Mouse (Mus musculus) lung, embryonic 14.5 days (tissue): ENCODE results near the gene Mnd1. TPM values are rescaled to one million over a fixed set of nuclear protein-coding genes. Genes with fewer than 3 reads are reported as not detected.
A peak's percentile ranks its signal among the peaks of the same experiment; 100 is the strongest.

Experiments
- ATAC-seq: fragments of 200-750 bp; cut with Nextera tagmentation; 2 replicates; pipeline ENCODE4 v1.8.0; 2017; ENCODE audit warnings: mild to moderate bottlenecking, moderate TSS enrichment, moderate library complexity; ENCODE audit not compliant: insufficient read depth
- DNase-seq: peaks from one replicate; pipeline ENCODE4 v3.0.0-alpha.2; 2015
- H3K27ac ChIP-seq: fragments of 300-500 bp; sonication (generic); 2 replicates; pipeline ENCODE4 v1.5.1; 2014; ENCODE audit warnings: low read depth, mild to moderate bottlenecking, moderate library complexity
- H3K27me3 ChIP-seq: fragments of 300-500 bp; sonication (generic); 2 replicates; pipeline ENCODE4 v1.6.1; 2014; ENCODE audit warnings: low read length, control low read depth; ENCODE audit not compliant: insufficient read depth
- H3K36me3 ChIP-seq: fragments of 300-500 bp; sonication (generic); 2 replicates; pipeline ENCODE4 v1.6.1; 2014; ENCODE audit warnings: control low read depth; ENCODE audit not compliant: insufficient read depth
- H3K4me1 ChIP-seq: fragments of 300-500 bp; sonication (generic); 2 replicates; pipeline ENCODE4 v1.6.1; 2014; ENCODE audit warnings: antibody characterized with exemption, control low read depth; ENCODE audit not compliant: insufficient read depth
- H3K4me2 ChIP-seq: fragments of 300-500 bp; sonication (generic); 2 replicates; pipeline ENCODE4 v1.6.1; 2014; ENCODE audit warnings: mild to moderate bottlenecking
- H3K4me3 ChIP-seq: fragments of 300-500 bp; sonication (generic); 2 replicates; pipeline ENCODE4 v1.5.1; 2014; ENCODE audit warnings: low read depth, low read length
- H3K9ac ChIP-seq: fragments of 300-500 bp; sonication (generic); 2 replicates; pipeline ENCODE4 v1.6.1; 2014
- H3K9me3 ChIP-seq: fragments of 300-500 bp; sonication (generic); 2 replicates; pipeline ENCODE4 v1.6.1; 2016; ENCODE audit warnings: low read depth, low read length, control low read depth
- CTCF ChIP-seq: IDR thresholded peaks from 2 replicates; pipeline ENCODE4 v1.5.1; 2016; ENCODE audit warnings: antibody characterized with exemption, low read depth
- WGBS: fragments of 180-500 bp; shearing (Covaris S2); extraction: QIAGEN DNeasy Blood & Tissue Kit; methylation state at CpG from one replicate; pipeline ENCODE4 v1.1.7; 2014; 5-methylcytosine and 5-hydroxymethylcytosine counted together
- polyA plus RNA-seq: library from polyadenylated mRNA; unstranded; fragments of >200 nt; fragmentation: Nextera tagmentation; extraction: Ambion mirVana; gene quantifications from 2 replicates; pipeline ENCODE4 v1.2.1, GENCODE M21; 2014

The Mnd1 gene
- polyA plus RNA-seq, 1 experiment from 2014 or later: 15.4 TPM

- DNase-seq: peak; percentile 54
- no peaks in the 10 kb centered on the region for H3K27me3 ChIP-seq
- no peak overlapping the region for H3K4me2 ChIP-seq
- 39% methylated on average over 3 of the region's 3 CpGs for WGBS
- peaks cover 14% of the 10 kb centered on the region; the same call in 1 of the 2 replicates for H3K4me1 ChIP-seq
- no peak overlapping the region for H3K9ac ChIP-seq
- no peaks in the 10 kb centered on the region for H3K9me3 ChIP-seq
- TF ChIP-seq CTCF: peak; percentile 65
- no peak overlapping the region for H3K27ac ChIP-seq
- no peak overlapping the region for H3K4me3 ChIP-seq
- no peak for ATAC-seq
- no peaks in the 10 kb centered on the region for H3K36me3 ChIP-seq
Measured at GRCm38 (mm10) chr3:84123461-84123860, 32.1 kb downstream of the Mnd1 start.

DNA sequence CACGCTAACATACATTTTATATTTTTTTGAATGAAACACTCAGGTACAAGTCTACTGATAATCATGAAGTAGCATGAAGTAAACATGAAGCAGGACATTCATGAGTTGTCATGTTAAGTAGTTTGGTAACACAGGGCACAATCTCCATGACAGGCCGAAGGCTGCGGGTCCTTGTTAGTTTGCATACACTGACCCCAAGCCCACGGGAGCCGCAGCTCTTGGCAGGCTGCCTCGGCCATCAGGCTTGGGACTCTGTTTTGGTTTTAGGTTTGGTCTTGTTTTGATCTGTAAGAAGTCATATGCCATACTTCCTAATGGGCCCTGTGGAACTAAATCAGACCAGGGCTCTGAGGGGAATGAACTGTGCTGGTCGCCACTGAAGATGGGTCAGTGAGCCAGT is 36.9 kb downstream of the Mnd1 start:
- ATAC-seq: peak; percentile 47; the same call in 1 of the 2 replicates
- no peaks in the 10 kb centered on the region for H3K9me3 ChIP-seq
- H3K4me3 ChIP-seq: no peak overlapping the region
- no peak overlapping the region for H3K4me2 ChIP-seq
- no peaks in the 10 kb centered on the region for H3K27me3 ChIP-seq
- no peak overlapping the region for H3K27ac ChIP-seq
- H3K9ac ChIP-seq: no peak overlapping the region
- H3K4me1 ChIP-seq: peaks cover 9% of the 10 kb centered on the region
- no peak for TF ChIP-seq CTCF
- no peaks in the 10 kb centered on the region for H3K36me3 ChIP-seq
- WGBS: 40% methylated on average over 7 of the region's 7 CpGs
- peak; percentile 67 for DNase-seq

- H3K4me3 ChIP-seq: no peak overlapping the region
- WGBS: 44% methylated on average over 7 of the region's 7 CpGs
- TF ChIP-seq CTCF: no peak
Measured at GRCm38 (mm10) chr3:84118178-84118577, 37.4 kb downstream of the Mnd1 start.

GRCm38 (mm10) chr3:84108614-84109013 is 47.0 kb downstream of the Mnd1 start:
- Histone ChIP-seq H3K9me3 (no peaks in the 10 kb centered on the region), H3K36me3 (no peaks in the 10 kb centered on the region), H3K4me1 (no peaks in the 10 kb centered on the region), H3K27me3 (no peaks in the 10 kb centered on the region), H3K4me3 (no peak overlapping the region), H3K27ac (no peak overlapping the region), H3K4me2 (no peak overlapping the region), H3K9ac (no peak overlapping the region)
- TF ChIP-seq CTCF: no peak
- 77% methylated on average over 2 of the region's 2 CpGs for WGBS
- no peak for DNase-seq
- ATAC-seq: no peak

More at GRCm38 (mm10) chr3:84118178-84118577, 37.4 kb downstream of the Mnd1 start:
- no peaks in the 10 kb centered on the region for H3K9me3 ChIP-seq
- H3K9ac ChIP-seq: no peak overlapping the region
- no peak overlapping the region for H3K27ac ChIP-seq
- ATAC-seq: peak; percentile 75
- H3K4me1 ChIP-seq: peaks cover 9% of the 10 kb centered on the region
- DNase-seq: peak; percentile 81
- 0 out of 2 replicates have a peak overlapping the region, but pooled peaks have one; percentile 20 for H3K4me2 ChIP-seq
- H3K36me3 ChIP-seq: no peaks in the 10 kb centered on the region
- H3K27me3 ChIP-seq: no peaks in the 10 kb centered on the region

DNA sequence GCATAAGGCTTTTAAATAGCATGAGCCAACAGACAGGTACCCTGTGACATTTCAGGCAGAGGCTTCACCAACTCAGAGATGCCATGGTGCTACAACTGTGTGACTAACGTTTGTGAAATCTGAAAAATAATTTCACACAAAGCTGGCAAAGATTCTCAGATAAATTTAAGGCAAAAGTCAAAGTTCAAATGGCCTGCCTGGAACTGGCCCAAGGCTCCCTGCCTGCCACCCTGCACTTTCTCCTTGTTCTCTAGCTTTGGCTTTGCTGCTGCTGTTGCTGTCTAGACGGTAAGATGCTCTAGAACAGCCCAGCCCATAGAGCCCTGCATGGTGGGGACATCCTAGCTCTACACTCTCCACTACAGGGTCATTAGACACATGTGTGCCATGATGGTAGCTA is 49.5 kb downstream of the Mnd1 start:
- Histone ChIP-seq H3K4me2 (no peak overlapping the region), H3K9me3 (no peaks in the 10 kb centered on the region), H3K27ac (no peak overlapping the region), H3K9ac (no peak overlapping the region), H3K36me3 (no peaks in the 10 kb centered on the region), H3K27me3 (no peaks in the 10 kb centered on the region), H3K4me1 (no peaks in the 10 kb centered on the region), H3K4me3 (no peak overlapping the region)
- TF ChIP-seq CTCF: no peak
- 62% methylated on average over 2 of the region's 2 CpGs for WGBS
- DNase-seq (no peak), ATAC-seq (no peak)

- ATAC-seq (no peak), DNase-seq (no peak)
- no peaks in the 10 kb centered on the region for H3K36me3 ChIP-seq
- no peak overlapping the region for H3K27ac ChIP-seq
- no peaks in the 10 kb centered on the region for H3K4me1 ChIP-seq
- no peaks in the 10 kb centered on the region for H3K9me3 ChIP-seq
- no peak overlapping the region for H3K4me3 ChIP-seq
- no peaks in the 10 kb centered on the region for H3K27me3 ChIP-seq
- no peak overlapping the region for H3K4me2 ChIP-seq
- TF ChIP-seq CTCF: no peak
- no peak overlapping the region for H3K9ac ChIP-seq
- 56% methylated on average over 2 of the region's 2 CpGs for WGBS
Measured at GRCm38 (mm10) chr3:84103536-84103935, 52.0 kb downstream of the Mnd1 start.

GRCm38 (mm10) chr3:84092875-84093274 is 62.7 kb downstream of the Mnd1 start:
- Histone ChIP-seq H3K9ac (no peak overlapping the region), H3K4me2 (no peak overlapping the region), H3K27ac (no peak overlapping the region), H3K27me3 (no peaks in the 10 kb centered on the region), H3K9me3 (no peaks in the 10 kb centered on the region), H3K36me3 (no peaks in the 10 kb centered on the region), H3K4me3 (no peak overlapping the region), H3K4me1 (no peaks in the 10 kb centered on the region)
- TF ChIP-seq CTCF: no peak
- DNase-seq: no peak
- 84% methylated on average over 2 of the region's 2 CpGs for WGBS
- no peak for ATAC-seq

DNA sequence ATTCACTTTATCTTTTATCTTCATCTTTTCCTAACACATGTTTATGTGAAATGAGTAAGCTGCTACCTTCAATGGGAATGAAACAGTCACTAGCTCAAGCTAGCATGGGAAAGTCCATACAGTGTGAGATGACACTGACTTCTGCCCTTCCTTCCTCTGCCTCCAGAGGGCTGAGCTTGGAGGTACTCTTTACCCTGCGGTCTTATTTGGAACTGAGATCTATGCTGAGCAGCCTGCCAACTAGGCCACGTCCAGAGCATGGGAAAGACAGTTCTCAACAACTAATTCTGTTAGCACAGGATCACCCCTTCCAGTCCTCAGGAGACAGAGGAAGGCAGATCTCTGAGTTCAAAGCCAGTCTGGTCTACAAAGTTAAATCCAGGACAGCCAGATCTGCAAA is 64.6 kb downstream of the Mnd1 start:
- peak; percentile 73 for ATAC-seq
- no peak overlapping the region for H3K9ac ChIP-seq
- no peak overlapping the region for H3K4me3 ChIP-seq
- no peaks in the 10 kb centered on the region for H3K9me3 ChIP-seq
- no peaks in the 10 kb centered on the region for H3K36me3 ChIP-seq
- TF ChIP-seq CTCF: peak; percentile 54
- H3K4me2 ChIP-seq: no peak overlapping the region
- peak; percentile 58 for DNase-seq
- H3K27me3 ChIP-seq: no peaks in the 10 kb centered on the region
- WGBS: 33% methylated on average over 2 of the region's 2 CpGs
- no peaks in the 10 kb centered on the region for H3K4me1 ChIP-seq
- H3K27ac ChIP-seq: no peak overlapping the region
